Mouse (Mus musculus): ENCODE results near the gene Grrp1. TPM values are rescaled to one million over a fixed set of nuclear protein-coding genes. Genes with fewer than 3 reads are reported as not detected.

Gene Grrp1
- polyA plus RNA-seq, 1 experiment from 2014 or later: 6.8 TPM

GRCm38 (mm10) chr4:134287575-134288025 is 33.7 kb upstream of the Grrp1 start, which contains the start of gene Pdik1l:
TSS of gene Pdik1l (minus strand) at chr4:134287895.
- no peaks in the 10 kb centered on the region for H3K9me3 ChIP-seq (ENCODE audit: control insufficient read depth)
- TF ChIP-seq CTCF (IDR thresholded peaks at IDR 0.05; ENCODE audit: low read depth): no peak
- peak; percentile 72 for ATAC-seq
- H3K27me3 ChIP-seq (replicated peaks; ENCODE audit: control insufficient read depth, insufficient read depth, low read length): 0 out of 2 replicates have a peak, but pooled peaks cover 1% of the 10 kb centered on the region
- H3K9ac ChIP-seq (ENCODE audit: low read depth, low read length): peak within 1 kb of the TSS; percentile 96
- H3K4me2 ChIP-seq (replicated peaks; ENCODE audit: low read depth): peak within 1 kb of the TSS; percentile 71
- no peaks in the 10 kb centered on the region for H3K4me1 ChIP-seq (replicated peaks; ENCODE audit: control insufficient read depth, insufficient read depth, low read length)
- peak within 1 kb of the TSS; percentile 99 for H3K27ac ChIP-seq (ENCODE audit: low read depth, low read length)
- WGBS: 0% methylated on average over 42 of the region's 43 CpGs
- H3K4me3 ChIP-seq (ENCODE audit: low read depth, low read length): peak within 1 kb of the TSS; percentile 97
- peaks cover 8% of the 10 kb centered on the region; the same call in 1 of the 2 replicates for H3K36me3 ChIP-seq (ENCODE audit: control insufficient read depth, insufficient read depth)

- peak; percentile 66 for TF ChIP-seq CTCF (IDR thresholded peaks at IDR 0.05; ENCODE audit: low read depth)
- H3K4me1 ChIP-seq (replicated peaks; ENCODE audit: control insufficient read depth, insufficient read depth, low read length): no peaks in the 10 kb centered on the region
- peak overlapping the region; percentile 99 for H3K27ac ChIP-seq (ENCODE audit: low read depth, low read length)
- peak overlapping the region; percentile 97 for H3K4me3 ChIP-seq (ENCODE audit: low read depth, low read length)
- no peaks in the 10 kb centered on the region for H3K9me3 ChIP-seq (ENCODE audit: control insufficient read depth)
- peak overlapping the region; percentile 96 for H3K9ac ChIP-seq (ENCODE audit: low read depth, low read length)
- under 1% methylated on average over 37 of the region's 59 CpGs for WGBS
- no peaks in the 10 kb centered on the region for H3K27me3 ChIP-seq (replicated peaks; ENCODE audit: control insufficient read depth, insufficient read depth, low read length)
- H3K4me2 ChIP-seq (replicated peaks; ENCODE audit: low read depth): peak overlapping the region; percentile 71
- H3K36me3 ChIP-seq (ENCODE audit: control insufficient read depth, insufficient read depth): peaks cover 12% of the 10 kb centered on the region
- peak; percentile 88 for ATAC-seq
Measured at GRCm38 (mm10) chr4:134287168-134287564, 33.3 kb upstream of the Grrp1 start.

- ATAC-seq: peak; percentile 36
- Histone ChIP-seq H3K4me3 (ENCODE audit: low read depth, low read length) (peak overlapping the region; percentile 97), H3K9ac (ENCODE audit: low read depth, low read length) (peak overlapping the region; percentile 96), H3K9me3 (ENCODE audit: control insufficient read depth) (no peaks in the 10 kb centered on the region), H3K27ac (ENCODE audit: low read depth, low read length) (peak overlapping the region; percentile 99), H3K4me2 (replicated peaks; ENCODE audit: low read depth) (peak overlapping the region; percentile 71), H3K36me3 (ENCODE audit: control insufficient read depth, insufficient read depth) (peaks cover 17% of the 10 kb centered on the region), H3K4me1 (replicated peaks; ENCODE audit: control insufficient read depth, insufficient read depth, low read length) (no peaks in the 10 kb centered on the region), H3K27me3 (replicated peaks; ENCODE audit: control insufficient read depth, insufficient read depth, low read length) (no peaks in the 10 kb centered on the region)
- TF ChIP-seq CTCF (IDR thresholded peaks at IDR 0.05; ENCODE audit: low read depth): no peak
- WGBS: under 1% methylated on average over 59 of the region's 59 CpGs
Measured at GRCm38 (mm10) chr4:134286226-134287167, 32.6 kb upstream of the Grrp1 start.

GRCm38 (mm10) chr4:134284942-134285341 is 31.0 kb upstream of the Grrp1 start:
- no peak for ATAC-seq
- TF ChIP-seq CTCF (IDR thresholded peaks at IDR 0.05; ENCODE audit: low read depth): no peak
- Histone ChIP-seq H3K9me3 (ENCODE audit: control insufficient read depth) (no peaks in the 10 kb centered on the region), H3K27ac (ENCODE audit: low read depth, low read length) (peak overlapping the region; percentile 99), H3K4me2 (replicated peaks; ENCODE audit: low read depth) (no peak overlapping the region; the same call in 1 of the 2 replicates), H3K9ac (ENCODE audit: low read depth, low read length) (no peak overlapping the region), H3K4me3 (ENCODE audit: low read depth, low read length) (no peak overlapping the region), H3K27me3 (replicated peaks; ENCODE audit: control insufficient read depth, insufficient read depth, low read length) (no peaks in the 10 kb centered on the region), H3K36me3 (ENCODE audit: control insufficient read depth, insufficient read depth) (peaks cover 17% of the 10 kb centered on the region), H3K4me1 (replicated peaks; ENCODE audit: control insufficient read depth, insufficient read depth, low read length) (no peaks in the 10 kb centered on the region)
- WGBS: 57% methylated on average over 2 of the region's 2 CpGs

- peak overlapping the region; percentile 13 for H3K4me3 ChIP-seq (ENCODE audit: low read depth, low read length)
- peaks cover 21% of the 10 kb centered on the region for H3K36me3 ChIP-seq (ENCODE audit: control insufficient read depth, insufficient read depth)
- no peaks in the 10 kb centered on the region for H3K9me3 ChIP-seq (ENCODE audit: control insufficient read depth)
- ATAC-seq: peak; percentile 63
- H3K27ac ChIP-seq (ENCODE audit: low read depth, low read length): no peak overlapping the region
- WGBS: 3% methylated on average over 14 of the region's 14 CpGs
- H3K4me1 ChIP-seq (replicated peaks; ENCODE audit: control insufficient read depth, insufficient read depth, low read length): 0 out of 2 replicates have a peak, but pooled peaks cover 6% of the 10 kb centered on the region
- H3K4me2 ChIP-seq (replicated peaks; ENCODE audit: low read depth): peak overlapping the region; percentile 52
- no peaks in the 10 kb centered on the region for H3K27me3 ChIP-seq (replicated peaks; ENCODE audit: control insufficient read depth, insufficient read depth, low read length)
- TF ChIP-seq CTCF (IDR thresholded peaks at IDR 0.05; ENCODE audit: low read depth): no peak
- peak overlapping the region; percentile 13; the same call in 1 of the 2 replicates for H3K9ac ChIP-seq (ENCODE audit: low read depth, low read length)
Measured at GRCm38 (mm10) chr4:134273417-134274345, 19.8 kb upstream of the Grrp1 start.

Data from intestine, postnatal 0 days (tissue).